Comparison of ENCODE assay signal across 25 mouse cellular contexts in genomic region chr3:100938211-100938610, GRCm38 (mm10).
"Had no signal": no experiment of that assay in that cellular context is flagged by ENCODE, and none has a peak within 500 bp of the region (broad histone marks: within the 10 kb centered on the region; RNA-seq: fewer than 3 reads in every experiment).

No protein-coding gene starts in this region.

- ATAC-seq: intestine, embryonic 16.5 days; liver, embryonic 12.5 days had no signal

- H3K27me3 ChIP-seq: heart, embryonic 13.5 days; heart, embryonic 15.5 days; hindbrain, embryonic 13.5 days; kidney, embryonic 15.5 days; limb, embryonic 13.5 days; limb, embryonic 15.5 days; liver, embryonic 12.5 days had no signal

- H3K4me1 ChIP-seq: heart, embryonic 13.5 days; heart, embryonic 15.5 days; hindbrain, embryonic 13.5 days; kidney, embryonic 15.5 days; limb, embryonic 15.5 days; liver, embryonic 12.5 days had no signal

- H3K27ac ChIP-seq: heart, adult 2 months; heart, embryonic 13.5 days; heart, embryonic 15.5 days; hindbrain, embryonic 13.5 days; kidney, embryonic 15.5 days; kidney, postnatal 0 days; limb, embryonic 13.5 days; limb, embryonic 15.5 days; liver, embryonic 12.5 days; liver, embryonic 14.5 days had no signal

- DNase-seq: gastrocnemius, postnatal 14 days; gastrocnemius, postnatal 36 days; heart, adult 11 months; heart, adult 2 months; heart, postnatal 14 days; heart, postnatal 36 days; kidney, adult 11 months; kidney, adult 2 months; kidney, adult 9 months; kidney, postnatal 14 days; kidney, postnatal 36 days; layer of hippocampus, adult 9-11 months; layer of hippocampus, postnatal 36 days; left cerebral cortex, postnatal 4 days had no signal

- H3K4me3 ChIP-seq: heart, adult 2 months; heart, embryonic 13.5 days; heart, embryonic 15.5 days; hindbrain, embryonic 13.5 days; kidney, embryonic 15.5 days; limb, embryonic 13.5 days; limb, embryonic 15.5 days; liver, embryonic 12.5 days had no signal

- H3K4me2 ChIP-seq: heart, embryonic 11.5 days; heart, embryonic 13.5 days; heart, embryonic 15.5 days; hindbrain, embryonic 13.5 days; kidney, embryonic 15.5 days; limb, embryonic 13.5 days; limb, embryonic 15.5 days; liver, embryonic 12.5 days had no signal

- H3K9me3 ChIP-seq: heart, embryonic 13.5 days; heart, embryonic 15.5 days; hindbrain, embryonic 13.5 days; kidney, embryonic 15.5 days; limb, embryonic 13.5 days; limb, embryonic 15.5 days; liver, embryonic 12.5 days had no signal

- H3K9ac ChIP-seq: heart, embryonic 13.5 days; heart, embryonic 15.5 days; hindbrain, embryonic 13.5 days; kidney, embryonic 15.5 days; limb, embryonic 13.5 days; limb, embryonic 15.5 days; liver, embryonic 12.5 days; liver, embryonic 14.5 days had no signal
